Mouse (Mus musculus) forebrain, embryonic 15.5 days (tissue): ENCODE data around the gene Coq6. TPM values are rescaled to one million over a fixed set of nuclear protein-coding genes. Genes with fewer than 3 reads are reported as not detected.
A peak's percentile ranks its signal among the peaks of the same experiment; 100 is the strongest.

Experiments used
- ATAC-seq: fragments of 200-750 bp; cut with Nextera tagmentation; replicated peaks from 2 replicates; pipeline ENCODE4 v1.8.0; 2017; ENCODE audit warnings: mild to moderate bottlenecking, moderate TSS enrichment, moderate library complexity
- H3K27ac ChIP-seq: fragments of 300-500 bp; sonication (generic); replicated peaks from 2 replicates; pipeline ENCODE4 v1.5.1; 2015; ENCODE audit warnings: mild to moderate bottlenecking, inconsistent platforms
- H3K27me3 ChIP-seq: fragments of 300-500 bp; sonication (generic); 2 replicates; pipeline ENCODE4 v1.6.1; 2015; ENCODE audit warnings: inconsistent platforms
- H3K36me3 ChIP-seq: fragments of 300-500 bp; sonication (generic); 2 replicates; pipeline ENCODE4 v1.6.1; 2015; ENCODE audit warnings: mild to moderate bottlenecking, inconsistent platforms
- H3K4me1 ChIP-seq: fragments of 300-500 bp; sonication (generic); 2 replicates; pipeline ENCODE4 v1.6.1; 2015; ENCODE audit warnings: inconsistent platforms
- H3K4me2 ChIP-seq: fragments of 300-500 bp; sonication (generic); replicated peaks from 2 replicates; pipeline ENCODE4 v1.6.1; 2015; ENCODE audit warnings: mild to moderate bottlenecking, inconsistent platforms
- H3K4me3 ChIP-seq: fragments of 300-500 bp; sonication (generic); 2 replicates; pipeline ENCODE4 v1.5.1; 2015; ENCODE audit warnings: mild to moderate bottlenecking, inconsistent platforms
- H3K9ac ChIP-seq: fragments of 300-500 bp; sonication (generic); replicated peaks from 2 replicates; pipeline ENCODE4 v1.6.1; 2015; ENCODE audit warnings: mild to moderate bottlenecking, inconsistent platforms
- H3K9me3 ChIP-seq: fragments of 300-500 bp; sonication (generic); 2 replicates; pipeline ENCODE4 v1.6.1; 2016; ENCODE audit warnings: inconsistent platforms
- WGBS: fragments of 180-500 bp; shearing (Covaris S2); methylation state at CpG from one replicate; pipeline ENCODE4 v1.1.7; 2015; ENCODE audit warnings: mixed read lengths; 5-methylcytosine and 5-hydroxymethylcytosine counted together
- polyA plus RNA-seq: library from polyadenylated mRNA; unstranded; fragments of >200 nt; fragmentation: Nextera tagmentation; extraction: Ambion mirVana; gene quantifications from 2 replicates; pipeline ENCODE4 v1.2.1, GENCODE M21; 2015

Coq6 gene
- polyA plus RNA-seq, 1 experiment from 2014 or later = 50.3 TPM

- 37% methylated on average over 18 of the region's 18 CpGs for WGBS
- no peaks in the 10 kb centered on the region for H3K27me3 ChIP-seq
Observed at GRCm38 (mm10) chr12:84417605-84417922, 56.1 kb downstream of the Coq6 start.

More at GRCm38 (mm10) chr12:84417605-84417922, 56.1 kb downstream of the Coq6 start:
- Histone ChIP-seq H3K36me3 (no peaks in the 10 kb centered on the region), H3K4me1 (peaks cover 6% of the 10 kb centered on the region; the same call in 1 of the 2 replicates), H3K9me3 (no peaks in the 10 kb centered on the region), H3K27ac (peak overlapping the region; percentile 83), H3K9ac (peak overlapping the region; percentile 67), H3K4me3 (peak overlapping the region; percentile 67), H3K4me2 (peak overlapping the region; percentile 82)
- ATAC-seq = peak; percentile 23; the same call in 1 of the 2 replicates

Other genes starting within 250 kb of the Coq6 start
- gene Dnal1, start 247.3 kb upstream of the Coq6 start, polyA plus RNA-seq = 9.6 and 10.1 TPM in 2 replicates
- gene Pnma1, start 213.2 kb upstream of the Coq6 start, polyA plus RNA-seq = 6.0 and 6.5 TPM in 2 replicates
- gene Elmsan1, start 142.8 kb upstream of the Coq6 start, polyA plus RNA-seq = 4.3 and 5.0 TPM in 2 replicates
- gene Ptgr2, start 76.4 kb upstream of the Coq6 start, polyA plus RNA-seq = 12.0 and 13.4 TPM in 2 replicates
- 92.8 and 96.0 TPM in 2 replicates for gene Zfp410, start 44.8 kb upstream of the Coq6 start, polyA plus RNA-seq
- gene Fam161b, start 176 bp downstream of the Coq6 start, polyA plus RNA-seq = 14.8 and 16.1 TPM in 2 replicates
- 10.5 and 11.7 TPM in 2 replicates for gene Entpd5, start 47.4 kb downstream of the Coq6 start, polyA plus RNA-seq
- gene Bbof1, start 47.4 kb downstream of the Coq6 start, polyA plus RNA-seq = 3.2 and 3.8 TPM in 2 replicates
- gene Rnf113a2, start 55.5 kb downstream of the Coq6 start, polyA plus RNA-seq = 27.0 and 28.3 TPM in 2 replicates
- gene Aldh6a1, start 89.3 kb downstream of the Coq6 start, polyA plus RNA-seq = 29.9 and 34.6 TPM in 2 replicates
- gene Lin52, start 89.8 kb downstream of the Coq6 start, polyA plus RNA-seq = 39.1 and 39.3 TPM in 2 replicates
- 0.05 TPM in 2 replicates for gene Vsx2, start 208.1 kb downstream of the Coq6 start, polyA plus RNA-seq